Mouse (Mus musculus) adrenal gland, postnatal 14 days (tissue): ENCODE measurements around the gene Gm10974. TPM values are rescaled to one million over a fixed set of nuclear protein-coding genes. Genes with fewer than 3 reads are reported as not detected.
A peak's percentile ranks its signal among the peaks of the same experiment; 100 is the strongest.

Experiments used
- DNase-seq: peaks from one replicate; pipeline ENCODE4 v3.0.0; 2021; ENCODE audit warnings: mixed read lengths
- long read RNA-seq, 2 experiments: library from polyadenylated mRNA; stranded (forward); transcript quantifications; one replicate each; pipeline ENCODE4 v2.0.0; 2021
- total RNA-seq: library from RNA; stranded (reverse); gene quantifications from 2 replicates; pipeline ENCODE4 v1.2.3, GENCODE M21; 2021

Gene Gm10974
- not detected in 2 replicates for total RNA-seq
- long read RNA-seq, experiment 1, partial matches to known transcripts = 0 of 1 reads
- long read RNA-seq, experiment 1, other reads (novel, unspliced or antisense) = 1 of 1 reads
- long read RNA-seq, experiment 2, partial matches to known transcripts = 0 of 1 reads
- long read RNA-seq, experiment 2, other reads (novel, unspliced or antisense) = 1 of 1 reads

GRCm38 (mm10) chr7:66365904-66366303, at the start of gene Gm10974:
Gene Gm10974 (plus strand): TSS chr7:66365905.
- peak; percentile 42 for DNase-seq

GRCm38 (mm10) chr7:66318147-66318546, 47.6 kb upstream of the Gm10974 start:
- DNase-seq = no peak

- DNase-seq = peak; percentile 56
Observed at GRCm38 (mm10) chr7:66320996-66321395, 44.7 kb upstream of the Gm10974 start.

- no peak for DNase-seq
Observed at GRCm38 (mm10) chr7:66323252-66324015, 42.3 kb upstream of the Gm10974 start.

GRCm38 (mm10) chr7:66325419-66326053, 40.2 kb upstream of the Gm10974 start:
- no peak for DNase-seq

GRCm38 (mm10) chr7:66327516-66327915, 38.2 kb upstream of the Gm10974 start:
- no peak for DNase-seq

- DNase-seq = no peak
Observed at GRCm38 (mm10) chr7:66330610-66331009, 35.1 kb upstream of the Gm10974 start.

- no peak for DNase-seq
Observed at GRCm38 (mm10) chr7:66332340-66332739, 33.4 kb upstream of the Gm10974 start.

GRCm38 (mm10) chr7:66333906-66334500, 31.7 kb upstream of the Gm10974 start:
- DNase-seq = peak; percentile 29

- DNase-seq = no peak
Observed at GRCm38 (mm10) chr7:66336955-66337354, 28.8 kb upstream of the Gm10974 start.

- DNase-seq = peak; percentile 51
Observed at GRCm38 (mm10) chr7:66339625-66340024, 26.1 kb upstream of the Gm10974 start.

GRCm38 (mm10) chr7:66340044-66340443, 25.7 kb upstream of the Gm10974 start:
- no peak for DNase-seq

GRCm38 (mm10) chr7:66342323-66342722, 23.4 kb upstream of the Gm10974 start:
- DNase-seq = peak; percentile 79

- DNase-seq = no peak
Observed at GRCm38 (mm10) chr7:66342831-66343230, 22.9 kb upstream of the Gm10974 start.

GRCm38 (mm10) chr7:66343307-66343706, 22.4 kb upstream of the Gm10974 start:
- DNase-seq = no peak

GRCm38 (mm10) chr7:66346959-66347663, 18.6 kb upstream of the Gm10974 start:
- no peak for DNase-seq

- no peak for DNase-seq
Observed at GRCm38 (mm10) chr7:66348588-66348987, 17.1 kb upstream of the Gm10974 start.

GRCm38 (mm10) chr7:66349670-66350069, 16.0 kb upstream of the Gm10974 start:
- no peak for DNase-seq

GRCm38 (mm10) chr7:66351074-66351473, 14.6 kb upstream of the Gm10974 start:
- no peak for DNase-seq

GRCm38 (mm10) chr7:66354911-66355310, 10.8 kb upstream of the Gm10974 start:
- DNase-seq = no peak

GRCm38 (mm10) chr7:66355791-66356522, 9.7 kb upstream of the Gm10974 start:
- DNase-seq = no peak

- no peak for DNase-seq
Observed at GRCm38 (mm10) chr7:66358461-66358860, 7.2 kb upstream of the Gm10974 start.
